Mouse (Mus musculus) thymus, postnatal 25 days (tissue): ENCODE results near the gene Olfm2.
A peak's percentile ranks its signal among the peaks of the same experiment; 100 is the strongest.

ENCODE experiments used
- DNase-seq: peaks from one replicate; pipeline ENCODE4 v3.0.0; 2022

Olfm2 gene

DNA sequence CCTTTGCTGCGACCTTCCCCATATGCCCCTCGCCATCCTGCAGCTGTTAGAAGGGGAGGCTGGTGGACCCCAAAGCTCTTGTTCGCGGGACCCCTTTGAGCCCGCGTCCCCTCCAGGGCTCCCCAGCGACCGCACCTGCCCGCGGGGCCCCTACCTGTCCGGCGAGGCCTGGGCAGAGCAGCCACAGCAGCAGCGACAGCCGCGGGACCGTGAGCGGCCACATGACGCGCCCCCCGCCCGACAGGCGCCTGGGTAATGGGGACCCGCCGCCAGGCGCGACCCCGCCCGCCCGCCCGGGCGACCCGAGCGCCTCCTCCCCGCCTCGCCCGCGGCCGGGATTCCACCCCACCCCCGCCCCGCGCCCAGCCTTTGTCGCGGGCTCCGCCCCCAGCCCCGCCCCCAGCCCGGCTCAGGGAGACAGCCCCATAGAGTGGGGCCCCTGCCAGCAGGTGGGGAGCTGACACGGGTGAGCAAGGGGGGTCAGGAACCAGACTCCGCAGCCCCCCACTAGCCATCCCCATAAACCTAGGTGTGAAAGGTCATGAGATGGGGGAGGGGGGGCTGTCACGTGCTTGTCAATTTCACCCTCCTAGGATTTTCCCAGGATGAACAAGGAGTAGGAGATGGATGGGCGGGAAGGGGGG is at the start of gene Olfm2:
TSS of gene Olfm2 (minus strand) at position 333 of the 644 bp plus-strand sequence.
- no peak for DNase-seq

DNA sequence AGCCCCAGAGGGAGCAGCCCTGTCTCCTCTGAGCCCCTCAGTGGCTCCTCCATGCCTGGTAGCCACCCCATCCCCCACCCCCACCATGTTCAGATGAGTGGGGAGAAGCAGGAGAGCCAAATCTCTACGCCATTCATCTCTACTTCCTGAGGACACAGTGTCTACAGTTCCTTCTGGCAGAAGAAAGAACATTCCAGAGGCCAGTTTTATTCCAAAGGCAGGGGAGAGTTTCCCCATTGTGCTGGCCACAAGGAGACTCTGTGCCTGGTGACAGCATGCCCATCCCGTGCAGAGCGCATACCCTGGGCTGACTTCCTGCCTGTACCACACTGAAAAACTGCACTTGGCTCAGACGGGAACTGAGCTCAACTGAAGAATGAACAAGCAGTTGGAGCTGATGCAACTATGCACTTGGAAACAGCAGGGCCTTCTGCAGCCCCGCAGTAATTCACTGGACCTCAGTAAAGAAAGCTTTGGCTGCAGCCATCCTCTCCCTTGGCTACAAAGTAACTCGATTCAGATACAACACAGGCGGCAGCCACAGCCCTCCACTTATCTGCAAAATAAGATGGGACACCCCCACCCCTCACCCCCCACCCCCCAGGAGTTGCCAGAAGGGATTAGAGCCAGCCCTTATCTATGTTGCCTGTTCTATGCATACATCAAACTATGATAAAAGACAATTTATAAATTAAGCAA is 48.1 kb upstream of the Olfm2 start:
- DNase-seq = no peak

DNA sequence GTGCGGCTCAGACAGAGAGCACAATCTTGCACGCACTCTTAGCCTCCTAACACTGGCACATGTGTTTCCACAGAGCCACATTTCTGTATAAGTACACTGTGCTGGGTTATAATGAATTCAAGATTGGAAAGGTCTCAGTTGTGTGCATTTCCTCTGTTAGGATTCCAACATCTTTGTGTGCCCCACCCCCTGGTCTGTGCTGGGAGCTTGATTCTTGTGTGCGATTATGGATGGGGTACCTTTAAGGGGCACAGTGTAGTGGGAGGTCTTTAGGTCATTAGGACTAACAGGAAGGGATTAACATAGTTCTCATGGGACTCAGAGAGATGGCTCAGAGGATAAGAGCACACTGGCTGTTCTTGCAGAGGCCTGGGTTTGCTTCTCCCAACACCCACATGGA is 44.2 kb upstream of the Olfm2 start:
- DNase-seq = no peak

DNA sequence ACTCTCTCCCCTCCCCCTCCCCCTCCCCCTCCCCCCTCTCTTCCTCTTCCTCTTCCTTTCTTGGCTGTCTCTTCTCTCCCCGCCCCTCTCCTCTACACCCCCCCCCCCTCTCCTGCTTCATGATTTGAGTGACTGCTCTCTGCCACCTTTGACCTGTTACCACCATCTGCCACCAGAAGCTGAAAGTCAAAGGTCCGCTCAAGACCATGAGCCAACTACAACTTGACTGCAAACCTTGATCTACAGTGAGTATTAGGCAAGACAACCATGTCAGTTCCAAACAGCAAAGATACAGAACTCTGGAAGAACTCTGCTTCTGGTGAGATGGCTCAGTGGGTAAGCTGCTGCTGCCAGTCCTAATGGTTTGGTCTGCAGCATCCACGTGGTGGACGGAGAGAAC is 43.5 kb upstream of the Olfm2 start:
- DNase-seq = no peak

- no peak for DNase-seq
These were observed 41.8 kb upstream of the Olfm2 start for GRCm38 (mm10) chr9:20787992-20788391.

DNA sequence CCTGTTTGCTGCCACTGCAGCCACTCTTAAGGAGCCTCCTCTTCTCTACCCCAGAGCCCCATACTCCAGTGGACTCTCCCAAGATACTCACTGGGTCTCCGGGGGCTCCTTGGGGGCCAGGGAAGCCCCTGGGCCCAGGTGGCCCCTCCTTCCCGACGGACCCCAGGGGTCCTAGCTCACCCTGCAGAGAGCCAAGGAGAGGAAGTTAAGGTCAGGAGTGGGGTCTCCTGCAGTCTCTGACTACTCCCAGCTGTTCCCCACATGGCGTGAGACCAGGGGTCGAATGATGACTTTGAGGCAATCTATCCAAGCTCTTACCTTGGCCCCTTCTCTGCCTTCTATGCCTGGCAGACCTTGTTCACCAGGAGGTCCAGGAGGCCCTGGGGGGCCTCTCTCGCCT is 38.9 kb upstream of the Olfm2 start:
- DNase-seq = no peak

DNA sequence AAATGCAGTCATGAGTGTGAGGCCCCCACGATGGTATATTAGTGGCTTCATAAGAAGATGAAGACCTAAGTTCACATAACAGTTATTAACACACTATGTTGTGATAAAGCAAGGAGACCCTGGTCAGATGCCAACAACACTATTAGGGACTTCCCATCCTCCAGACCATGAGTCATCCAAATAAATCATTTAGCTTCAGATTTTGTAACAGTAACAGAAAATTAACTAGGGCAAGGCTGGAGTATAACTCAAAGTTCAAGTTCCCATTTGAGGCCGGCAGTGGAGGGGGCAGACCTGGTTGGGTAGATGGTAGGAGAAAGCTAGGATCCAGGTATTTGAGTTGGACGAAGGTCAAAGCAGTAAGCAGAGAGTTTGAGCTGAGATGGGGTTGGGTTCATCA is 35.1 kb upstream of the Olfm2 start:
- no peak for DNase-seq

DNA sequence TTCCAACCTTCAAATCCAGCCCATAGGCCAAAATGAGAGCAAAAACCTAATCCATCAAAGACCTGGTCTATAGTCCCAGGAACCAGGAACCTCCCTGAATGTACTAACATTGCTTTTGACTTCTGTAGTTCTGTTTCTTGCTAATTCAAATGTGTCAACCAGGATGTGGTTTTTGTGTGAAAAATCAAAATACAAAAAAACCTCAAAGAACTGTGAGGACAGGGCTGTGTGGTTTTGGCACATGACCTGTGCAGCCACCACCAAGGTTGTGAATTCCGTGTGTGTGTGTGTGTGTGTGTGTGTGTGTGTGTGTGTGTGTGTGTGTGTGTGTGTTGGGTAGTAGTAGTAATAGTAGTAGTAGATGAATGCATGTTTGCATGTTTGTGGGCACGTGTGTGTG is 19.1 kb upstream of the Olfm2 start:
- DNase-seq = no peak

DNA sequence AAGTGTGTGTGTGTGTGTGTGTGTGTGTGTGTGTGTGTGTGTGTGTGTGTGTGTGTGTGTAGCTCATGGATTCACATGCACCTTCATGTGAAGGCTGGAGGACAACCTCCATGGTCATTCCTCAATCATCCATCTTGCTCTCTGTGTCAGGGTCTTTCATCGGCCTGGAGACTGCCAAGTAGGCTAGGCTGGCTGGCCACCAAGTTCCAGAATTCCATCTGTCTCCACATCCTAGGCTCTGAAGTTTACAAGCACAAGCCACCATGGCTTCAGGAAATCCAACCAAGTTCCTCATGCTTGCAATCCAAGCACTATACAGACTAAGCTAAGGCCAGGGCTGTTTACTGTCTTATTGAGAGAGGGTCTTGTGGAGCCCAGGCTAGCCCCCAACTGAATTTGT is 16.9 kb upstream of the Olfm2 start:
- no peak for DNase-seq

GRCm38 (mm10) chr9:20762197-20762961 is 16.2 kb upstream of the Olfm2 start:
- no peak for DNase-seq

DNA sequence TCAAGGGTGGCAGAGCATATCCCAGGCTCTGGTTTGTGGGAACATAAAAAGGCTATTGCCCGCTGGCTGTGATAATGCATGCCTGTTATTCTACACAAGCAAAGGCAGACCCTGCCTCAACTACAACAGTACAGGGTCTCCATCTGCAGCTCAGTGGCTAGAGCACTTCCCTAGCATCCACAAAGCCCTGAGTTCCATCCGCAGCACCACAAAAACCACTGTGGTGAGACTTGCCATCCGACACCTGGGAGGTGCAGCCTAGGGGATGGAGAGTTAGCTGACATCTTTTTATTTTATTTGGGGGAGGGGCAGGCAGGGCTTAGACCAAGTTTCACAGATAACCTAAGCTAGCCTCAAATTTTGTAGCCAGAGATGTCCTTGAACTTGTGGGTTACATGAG is 15.2 kb upstream of the Olfm2 start:
- DNase-seq = no peak

DNA sequence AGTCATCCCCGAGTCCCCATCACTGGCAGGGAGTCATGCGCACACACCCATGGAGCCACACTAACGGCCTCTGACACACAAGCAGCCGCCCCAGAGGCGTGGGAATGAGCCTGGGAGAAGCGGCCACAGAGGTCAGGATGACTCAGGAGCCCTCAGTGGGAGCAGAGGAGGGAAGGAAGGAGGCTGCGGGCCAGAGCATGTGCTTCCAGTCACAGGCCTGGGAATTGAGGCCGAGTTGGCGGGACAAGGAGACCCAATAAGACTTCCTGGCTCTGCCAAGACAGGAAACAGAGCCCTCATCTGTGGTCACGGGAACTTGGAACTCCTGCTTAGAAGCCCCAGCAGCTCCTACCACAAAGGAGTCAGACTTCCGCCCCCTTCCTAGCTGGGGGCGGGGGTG is 14.7 kb upstream of the Olfm2 start:
- DNase-seq = no peak

GRCm38 (mm10) chr9:20758896-20759295 is 12.7 kb upstream of the Olfm2 start:
- DNase-seq = no peak

DNA sequence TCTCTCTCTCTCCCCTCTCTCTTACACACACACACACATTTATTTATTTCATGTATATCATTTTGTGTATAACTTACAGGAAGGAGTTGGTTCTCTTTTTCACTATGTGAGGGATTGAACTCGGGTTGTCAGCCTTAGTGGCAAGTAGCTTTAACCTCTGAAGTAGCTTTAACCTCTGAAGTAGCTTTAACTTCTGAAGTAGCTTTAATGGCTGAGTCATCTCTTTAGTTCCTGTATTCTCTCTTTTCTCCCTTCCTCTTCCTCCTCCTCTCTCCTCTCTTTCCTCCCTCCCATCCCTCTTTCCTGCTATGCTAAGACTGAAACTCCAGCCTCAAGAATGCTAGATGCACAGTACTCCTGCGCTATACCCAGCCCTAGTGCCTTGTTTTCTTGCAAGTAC is 12.1 kb upstream of the Olfm2 start:
- no peak for DNase-seq

- DNase-seq = peak; percentile 56
These were observed 11.2 kb upstream of the Olfm2 start for GRCm38 (mm10) chr9:20757087-20757955.

DNA sequence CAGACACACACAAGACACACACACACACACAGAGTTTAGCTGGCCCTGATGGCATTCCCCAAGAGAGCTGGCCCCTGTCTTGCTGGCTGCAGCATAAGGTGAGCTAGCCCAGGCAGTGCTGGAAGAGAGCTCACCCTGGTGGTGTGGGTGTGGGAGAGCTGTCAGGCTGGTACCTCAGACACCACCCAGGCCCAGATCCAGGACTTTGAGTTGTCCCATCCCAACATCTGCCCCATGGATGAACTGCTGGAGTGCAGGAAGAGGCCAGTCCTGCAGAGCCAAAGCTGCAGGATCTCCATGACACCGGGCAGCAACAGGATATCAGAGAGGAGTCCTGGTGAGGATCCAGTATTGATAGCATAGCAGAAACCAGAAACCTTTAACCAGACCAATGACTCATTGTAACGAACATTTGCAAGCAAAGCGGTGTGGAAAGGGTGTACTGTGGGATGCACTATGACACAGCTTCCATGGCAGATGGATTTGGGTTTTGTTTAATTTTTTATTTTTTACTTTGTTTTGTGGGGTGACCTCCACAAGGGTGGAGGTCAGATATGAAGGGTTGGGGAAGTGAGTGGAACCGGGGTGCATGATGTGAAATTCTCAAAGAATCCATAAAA is 10.0 kb upstream of the Olfm2 start:
- DNase-seq = no peak

DNA sequence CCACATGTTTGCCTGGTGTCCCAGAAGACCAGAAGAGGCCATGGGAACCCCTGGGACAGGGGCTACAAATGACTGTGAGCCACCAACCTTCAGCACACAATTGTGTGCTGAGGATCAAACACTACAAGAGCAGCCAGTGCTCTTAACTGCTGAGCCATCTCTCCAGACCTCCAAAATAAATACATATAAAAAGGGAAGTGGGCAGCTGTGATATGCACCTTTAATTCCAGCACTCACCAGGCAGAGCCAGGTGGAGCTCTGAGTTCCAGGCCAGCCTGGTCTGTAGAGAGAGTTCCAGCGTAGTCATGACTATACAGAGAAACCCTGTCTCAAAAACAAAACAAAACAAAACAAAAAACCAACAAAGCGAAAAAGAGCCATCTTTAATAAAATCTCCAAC is 8.2 kb upstream of the Olfm2 start:
- DNase-seq = no peak

- DNase-seq = no peak
These were observed 5.4 kb upstream of the Olfm2 start for GRCm38 (mm10) chr9:20751477-20752029.

DNA sequence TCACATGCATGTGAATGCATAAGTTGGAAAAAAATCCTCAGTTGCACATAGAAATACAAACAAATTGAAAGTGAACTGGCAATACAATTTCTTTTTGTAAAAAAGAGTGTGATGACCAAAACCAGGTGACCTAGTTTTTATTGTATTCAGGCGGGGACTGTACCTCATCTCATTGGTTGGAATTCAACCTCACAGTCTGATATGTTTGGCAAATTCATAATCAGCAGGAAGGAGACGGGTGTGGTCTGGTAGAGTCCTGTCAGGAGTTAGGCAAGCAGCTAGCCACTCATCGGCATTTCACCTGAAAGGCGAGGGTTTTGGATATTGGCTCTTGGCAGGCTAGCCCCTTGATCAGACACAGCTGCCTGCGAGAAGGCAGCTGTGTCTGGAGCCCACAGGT is 3.1 kb upstream of the Olfm2 start:
- DNase-seq = no peak

- no peak for DNase-seq
These were observed 2.4 kb upstream of the Olfm2 start for GRCm38 (mm10) chr9:20748540-20748939.

DNA sequence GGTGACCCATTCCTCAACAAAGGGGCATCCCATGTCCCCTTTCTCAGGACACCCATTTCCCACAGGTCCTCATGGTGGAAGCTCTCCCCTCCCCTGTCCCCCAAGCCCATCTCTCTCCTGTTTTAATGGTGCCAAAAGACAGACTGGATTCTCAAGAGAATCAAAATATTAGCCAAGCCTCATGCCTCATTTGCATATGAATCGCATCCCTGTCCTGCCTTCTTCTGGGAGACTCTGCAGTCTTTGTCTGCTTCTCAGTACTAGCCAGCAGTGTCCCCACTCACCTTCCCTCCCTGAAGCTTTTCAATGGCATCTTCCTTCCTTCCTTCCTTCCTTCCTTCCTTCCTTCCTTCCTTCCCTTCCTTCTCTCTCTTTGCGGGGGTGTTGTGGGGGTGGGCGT is 1.5 kb upstream of the Olfm2 start:
- no peak for DNase-seq
